Mouse (Mus musculus) embryonic facial prominence, embryonic 15.5 days (tissue): ENCODE results near the gene Qrich2. TPM values are rescaled to one million over a fixed set of nuclear protein-coding genes. Genes with fewer than 3 reads are reported as not detected.

Source experiments
- ATAC-seq: fragments of 200-750 bp; cut with Nextera tagmentation; 2 replicates; pipeline ENCODE4 v1.8.0; 2017; ENCODE audit warnings: low read depth, moderate TSS enrichment; ENCODE audit not compliant: insufficient number of reproducible peaks, low FRiP score, low TSS enrichment
- H3K27ac ChIP-seq: fragments of 300-500 bp; sonication (generic); replicated peaks from 2 replicates; pipeline ENCODE4 v1.5.1; 2015; ENCODE audit warnings: mild to moderate bottlenecking, inconsistent platforms
- H3K27me3 ChIP-seq: fragments of 300-500 bp; sonication (generic); 2 replicates; pipeline ENCODE4 v1.6.1; 2015; ENCODE audit warnings: inconsistent platforms
- H3K36me3 ChIP-seq: fragments of 300-500 bp; sonication (generic); 2 replicates; pipeline ENCODE4 v1.6.1; 2015; ENCODE audit warnings: mild to moderate bottlenecking, inconsistent platforms
- H3K4me1 ChIP-seq: fragments of 300-500 bp; sonication (generic); 2 replicates; pipeline ENCODE4 v1.6.1; 2015; ENCODE audit warnings: inconsistent platforms
- H3K4me2 ChIP-seq: fragments of 300-500 bp; sonication (generic); replicated peaks from 2 replicates; pipeline ENCODE4 v1.6.1; 2015; ENCODE audit warnings: mild to moderate bottlenecking, inconsistent platforms
- H3K4me3 ChIP-seq: fragments of 300-500 bp; sonication (generic); replicated peaks from 2 replicates; pipeline ENCODE4 v1.5.1; 2015; ENCODE audit warnings: mild to moderate bottlenecking, inconsistent platforms
- H3K9ac ChIP-seq: fragments of 300-500 bp; sonication (generic); 2 replicates; pipeline ENCODE4 v1.6.1; 2015; ENCODE audit warnings: inconsistent platforms
- H3K9me3 ChIP-seq: fragments of 300-500 bp; sonication (generic); replicated peaks from 2 replicates; pipeline ENCODE4 v1.6.1; 2016; ENCODE audit warnings: inconsistent platforms
- WGBS: fragments of 180-500 bp; shearing (Covaris S2); methylation state at CpG from one replicate; pipeline ENCODE4 v1.1.7; 2015; 5-methylcytosine and 5-hydroxymethylcytosine counted together
- polyA plus RNA-seq: library from polyadenylated mRNA; unstranded; fragments of >200 nt; fragmentation: Nextera tagmentation; extraction: Ambion mirVana; gene quantifications from 2 replicates; pipeline ENCODE4 v1.2.1, GENCODE M21; 2015

The Qrich2 gene
- polyA plus RNA-seq, 1 experiment from 2014 or later = 0.16 TPM

DNA sequence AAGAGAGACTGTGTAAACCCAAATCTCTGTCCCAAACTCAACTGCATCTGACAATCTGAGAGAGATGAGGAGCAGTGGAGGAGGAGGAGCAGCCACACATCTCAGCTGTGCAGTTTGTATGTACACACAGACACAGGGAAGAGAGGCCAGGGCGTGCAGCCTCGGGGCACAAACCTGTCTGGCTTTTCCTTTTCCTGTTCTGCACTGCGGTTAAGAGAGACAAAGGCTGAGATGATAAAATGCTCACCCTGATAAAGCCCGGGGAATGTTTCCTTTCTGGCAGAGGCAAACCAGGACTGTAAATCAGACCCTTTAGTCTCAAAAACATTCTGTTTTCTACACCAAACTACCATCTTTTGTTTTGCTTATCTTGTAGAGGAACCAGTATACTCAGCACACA is 65.5 kb downstream of the Qrich2 start:
- no peak for ATAC-seq
- 30% methylated on average over 4 of the region's 4 CpGs for WGBS
- no peaks in the 10 kb centered on the region for H3K4me1 ChIP-seq
- H3K4me3 ChIP-seq = no peak overlapping the region
- H3K27ac ChIP-seq = no peak overlapping the region
- H3K9me3 ChIP-seq = no peaks in the 10 kb centered on the region
- H3K36me3 ChIP-seq = peaks cover 16% of the 10 kb centered on the region; the same call in 1 of the 2 replicates
- no peak overlapping the region for H3K4me2 ChIP-seq
- H3K9ac ChIP-seq = no peak overlapping the region
- no peaks in the 10 kb centered on the region for H3K27me3 ChIP-seq

DNA sequence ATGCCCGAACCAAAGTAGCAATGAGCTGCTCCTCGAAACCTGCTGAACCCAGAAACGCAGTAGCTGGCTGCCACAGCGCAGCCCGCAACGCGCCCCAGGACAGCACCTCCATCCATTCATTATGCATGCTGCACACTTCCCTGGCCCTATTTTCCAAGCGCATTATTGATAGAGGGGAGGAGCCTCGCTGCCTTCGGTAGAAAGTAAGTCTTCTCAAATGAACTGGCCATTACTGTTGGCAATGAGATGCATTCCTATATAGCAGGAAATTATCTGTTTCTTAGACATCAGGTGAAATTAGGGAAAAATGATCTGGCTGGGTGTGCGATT is 67.7 kb downstream of the Qrich2 start:
- no peaks in the 10 kb centered on the region for H3K27me3 ChIP-seq
- no peak overlapping the region for H3K4me3 ChIP-seq
- peaks cover 13% of the 10 kb centered on the region; the same call in 1 of the 2 replicates for H3K36me3 ChIP-seq
- WGBS = 86% methylated on average over 11 of the region's 11 CpGs
- H3K4me2 ChIP-seq = no peak overlapping the region
- no peak overlapping the region for H3K27ac ChIP-seq
- H3K9ac ChIP-seq = no peak overlapping the region
- H3K4me1 ChIP-seq = no peaks in the 10 kb centered on the region
- no peaks in the 10 kb centered on the region for H3K9me3 ChIP-seq
- no peak for ATAC-seq

DNA sequence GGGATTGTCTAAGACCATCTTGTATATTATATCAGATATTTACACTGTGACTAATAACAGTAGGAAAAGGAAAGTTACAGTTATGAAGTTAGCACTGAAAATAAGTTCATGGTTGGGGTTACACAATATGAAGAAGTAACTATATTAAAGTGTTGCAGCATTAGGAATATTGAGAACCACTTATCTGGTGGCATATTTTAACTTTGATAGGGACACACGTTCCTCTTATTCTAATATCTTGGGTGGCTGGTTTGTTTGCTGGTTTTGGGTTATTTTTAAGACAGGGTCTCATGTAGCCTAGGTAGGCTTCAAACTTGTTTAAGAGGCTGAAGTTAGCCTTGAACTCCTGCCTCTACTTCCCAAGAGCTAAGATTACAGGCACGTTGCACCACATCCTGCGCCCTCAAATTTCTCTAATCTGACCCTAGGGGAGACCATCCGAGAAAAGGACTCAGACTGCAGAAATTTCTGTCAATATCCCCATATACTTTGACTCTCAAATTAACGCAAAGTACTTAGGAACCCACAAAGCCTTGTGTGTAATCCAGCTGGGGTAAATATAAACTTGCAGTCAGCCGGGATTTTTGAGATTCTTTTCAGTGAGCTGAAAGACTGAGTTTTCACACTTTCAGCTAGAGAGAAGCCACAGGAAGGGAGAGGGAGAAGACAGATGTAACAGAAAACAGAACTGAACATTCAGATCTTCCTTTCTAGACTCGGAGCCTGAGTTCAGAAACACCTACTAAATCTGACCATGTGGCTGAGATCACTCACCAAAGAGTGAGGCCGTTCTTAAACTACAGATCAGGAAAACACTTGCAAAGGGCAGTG is 68.3 kb downstream of the Qrich2 start:
- H3K9me3 ChIP-seq = no peaks in the 10 kb centered on the region
- H3K9ac ChIP-seq = no peak overlapping the region
- H3K4me1 ChIP-seq = no peaks in the 10 kb centered on the region
- no peaks in the 10 kb centered on the region for H3K27me3 ChIP-seq
- no peak overlapping the region for H3K27ac ChIP-seq
- H3K4me2 ChIP-seq = no peak overlapping the region
- H3K4me3 ChIP-seq = no peak overlapping the region
- ATAC-seq = no peak
- H3K36me3 ChIP-seq = peaks cover 10% of the 10 kb centered on the region; the same call in 1 of the 2 replicates
- 53% methylated on average over 8 of the region's 8 CpGs for WGBS

DNA sequence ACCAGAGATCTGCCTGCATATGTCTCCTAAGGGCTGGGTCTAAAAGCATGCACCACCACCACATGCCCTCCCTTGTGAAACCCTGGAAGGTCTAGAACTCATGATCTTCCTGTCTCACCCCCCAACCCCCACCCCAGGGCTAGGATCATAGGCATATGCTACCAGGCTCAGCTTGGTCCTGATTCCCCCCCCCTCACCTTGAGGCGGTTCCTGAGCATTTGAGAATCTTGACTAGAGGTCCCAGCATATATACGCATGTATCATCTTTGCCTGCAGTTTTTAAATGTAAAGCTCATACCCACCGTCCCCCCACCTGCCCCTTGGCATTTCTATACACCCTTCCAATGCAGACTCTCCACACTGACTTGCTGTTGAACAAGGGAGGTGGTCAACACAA is 69.1 kb downstream of the Qrich2 start:
- peaks cover 10% of the 10 kb centered on the region; the same call in 1 of the 2 replicates for H3K36me3 ChIP-seq
- no peak overlapping the region for H3K9ac ChIP-seq
- no peak overlapping the region for H3K27ac ChIP-seq
- H3K4me2 ChIP-seq = no peak overlapping the region
- no peak for ATAC-seq
- H3K4me1 ChIP-seq = no peaks in the 10 kb centered on the region
- no peak overlapping the region for H3K4me3 ChIP-seq
- no peaks in the 10 kb centered on the region for H3K9me3 ChIP-seq
- no peaks in the 10 kb centered on the region for H3K27me3 ChIP-seq
- 93% methylated on average over 3 of the region's 3 CpGs for WGBS

DNA sequence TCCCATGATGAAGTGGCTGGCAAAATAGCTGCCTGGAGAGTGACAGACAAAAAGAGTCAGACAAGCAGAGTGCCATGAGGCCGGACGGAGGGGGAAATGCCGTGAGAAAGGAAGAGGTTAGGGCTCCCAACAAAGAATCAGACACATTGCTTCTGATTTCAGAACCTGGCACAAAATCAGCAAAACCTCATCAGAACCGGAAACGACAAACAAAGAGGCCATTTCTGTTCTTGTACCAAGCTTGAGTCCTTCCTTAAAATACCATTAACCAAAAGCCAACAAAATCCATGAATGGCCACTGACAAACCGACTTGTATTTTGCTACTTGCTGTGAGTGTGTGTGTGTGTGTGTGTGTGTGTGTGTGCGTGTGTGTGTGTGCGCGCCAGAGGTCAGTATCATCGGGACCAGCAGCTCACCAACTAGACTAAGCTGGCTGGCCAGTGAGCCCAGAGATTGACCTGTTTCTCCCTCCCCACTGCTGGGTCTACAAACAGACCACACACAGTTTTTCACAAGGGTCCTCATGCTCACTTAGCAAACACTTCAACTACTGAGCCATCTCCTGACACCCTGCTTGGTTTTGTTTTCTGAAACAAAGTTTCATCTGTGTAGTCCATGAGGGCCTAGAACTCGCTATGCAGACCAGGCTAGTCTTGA is 69.6 kb downstream of the Qrich2 start:
- H3K27ac ChIP-seq = no peak overlapping the region
- WGBS = 92% methylated on average over 11 of the region's 11 CpGs
- no peaks in the 10 kb centered on the region for H3K9me3 ChIP-seq
- no peak for ATAC-seq
- no peaks in the 10 kb centered on the region for H3K27me3 ChIP-seq
- no peaks in the 10 kb centered on the region for H3K4me1 ChIP-seq
- H3K4me3 ChIP-seq = no peak overlapping the region
- no peak overlapping the region for H3K9ac ChIP-seq
- H3K4me2 ChIP-seq = no peak overlapping the region
- peaks cover 10% of the 10 kb centered on the region; the same call in 1 of the 2 replicates for H3K36me3 ChIP-seq

DNA sequence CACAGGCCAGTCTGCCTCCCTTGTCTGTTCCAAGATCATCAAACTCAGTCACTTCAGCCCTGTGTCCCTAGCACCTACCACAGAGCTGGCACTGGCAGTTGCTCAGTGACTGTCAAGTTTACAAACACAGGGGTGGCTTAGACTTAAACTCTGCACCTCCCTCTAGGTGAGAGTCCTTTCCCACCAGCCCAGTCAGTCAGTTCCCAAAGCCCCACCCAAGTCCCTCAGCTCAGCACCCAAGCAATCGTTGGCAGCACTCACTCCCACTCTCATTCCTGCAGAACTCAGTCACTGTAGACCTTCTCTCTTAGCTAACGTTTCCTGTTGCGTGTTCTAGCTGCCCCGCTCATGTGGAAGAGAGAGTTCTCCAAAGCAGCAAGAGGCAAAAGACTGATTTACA is 71.3 kb downstream of the Qrich2 start:
- Histone ChIP-seq H3K4me2 (no peak overlapping the region), H3K36me3 (peaks cover 10% of the 10 kb centered on the region; the same call in 1 of the 2 replicates), H3K9me3 (no peaks in the 10 kb centered on the region), H3K27me3 (no peaks in the 10 kb centered on the region), H3K27ac (no peak overlapping the region), H3K4me3 (no peak overlapping the region), H3K4me1 (no peaks in the 10 kb centered on the region), H3K9ac (no peak overlapping the region)
- ATAC-seq = no peak
- 81% methylated on average over 4 of the region's 4 CpGs for WGBS

Other genes with a start within 250 kb of the Qrich2 start
- 28.1 and 28.5 TPM in 2 replicates for gene Evpl, start 228.2 kb downstream of the Qrich2 start, polyA plus RNA-seq
- gene Srp68, start 192.0 kb downstream of the Qrich2 start, polyA plus RNA-seq = 101 and 103 TPM in 2 replicates
- 0.27 and 0.47 TPM in 2 replicates for gene Galr2, start 185.3 kb downstream of the Qrich2 start, polyA plus RNA-seq
- 67.5 and 68.8 TPM in 2 replicates for gene Exoc7, start 159.0 kb downstream of the Qrich2 start, polyA plus RNA-seq
- gene Foxj1, start 130.8 kb downstream of the Qrich2 start, polyA plus RNA-seq = 30.6 and 69.8 TPM in 2 replicates
- 15.7 and 17.0 TPM in 2 replicates for gene Rnf157, start 53.2 kb downstream of the Qrich2 start, polyA plus RNA-seq
- 33.3 and 39.6 TPM in 2 replicates for gene Ubald2, start 32.1 kb downstream of the Qrich2 start, polyA plus RNA-seq
- 154 and 161 TPM in 2 replicates for gene Prpsap1, start 28.0 kb upstream of the Qrich2 start, polyA plus RNA-seq
- 12.3 and 12.5 TPM in 2 replicates for gene Sphk1, start 64.7 kb upstream of the Qrich2 start, polyA plus RNA-seq
- gene Ube2o, start 115.2 kb upstream of the Qrich2 start, polyA plus RNA-seq = 14.2 and 14.6 TPM in 2 replicates
- gene Aanat, start 120.2 kb upstream of the Qrich2 start, polyA plus RNA-seq = not detected in 2 replicates
- gene Rhbdf2, start 160.8 kb upstream of the Qrich2 start, polyA plus RNA-seq = 8.3 and 8.8 TPM in 2 replicates
- 3.6 and 3.8 TPM in 2 replicates for gene Prcd, start 187.3 kb upstream of the Qrich2 start, polyA plus RNA-seq
- gene Cygb, start 188.1 kb upstream of the Qrich2 start, polyA plus RNA-seq = 32.7 and 33.3 TPM in 2 replicates